ENCODE assay signal across 14 mouse cellular contexts in genomic region chr8:105520521-105520920, GRCm38 (mm10). TPM values are rescaled to one million over a fixed set of nuclear protein-coding genes. Genes with fewer than 3 reads are reported as not detected.
A peak's percentile ranks its signal among the peaks of the same experiment; 100 is the strongest.
DNase-seq lines count a peak whose midpoint lies in the region; ATAC-seq and TF ChIP-seq lines count a peak whose summit lies in the region.
"Had no signal": no experiment of that assay in that cellular context is flagged by ENCODE, and none has a peak within 500 bp of the region (broad histone marks: within the 10 kb centered on the region; RNA-seq: fewer than 3 reads in every experiment).

No protein-coding gene starts in this region.

- no peak for ATAC-seq in kidney, postnatal 0 days (replicated peaks; ENCODE audit: low FRiP score, low read depth)
- ATAC-seq in forebrain, embryonic 13.5 days = no peak
- no peak for ATAC-seq in hindbrain, embryonic 13.5 days (ENCODE audit: low FRiP score)
- no peak for ATAC-seq in midbrain, embryonic 15.5 days (replicated peaks)

- H3K27ac ChIP-seq in kidney, postnatal 0 days = no peak overlapping the region
- H3K27ac ChIP-seq in forebrain, embryonic 13.5 days = peak overlapping the region; percentile 14; the same call in 1 of the 2 replicates
- H3K27ac ChIP-seq in hindbrain, embryonic 13.5 days = peak overlapping the region; percentile 31
- 0 out of 2 replicates have a peak overlapping the region, but pooled peaks have one; percentile 32 for H3K27ac ChIP-seq in midbrain, embryonic 15.5 days
- H3K27ac ChIP-seq: limb, embryonic 15.5 days had no signal

- H3K4me3 ChIP-seq in kidney, postnatal 0 days (replicated peaks; ENCODE audit: low read depth, low read length) = no peak overlapping the region
- no peak overlapping the region for H3K4me3 ChIP-seq in forebrain, embryonic 13.5 days
- no peak overlapping the region for H3K4me3 ChIP-seq in hindbrain, embryonic 13.5 days
- H3K4me3 ChIP-seq in midbrain, embryonic 15.5 days = no peak overlapping the region
- H3K4me3 ChIP-seq: limb, embryonic 15.5 days had no signal

- TF ChIP-seq CTCF in kidney, postnatal 0 days (IDR thresholded peaks at IDR 0.05; ENCODE audit: low read depth) = no peak

- H3K9ac ChIP-seq in kidney, postnatal 0 days (ENCODE audit: low read depth, low read length) = no peak overlapping the region
- H3K9ac ChIP-seq in forebrain, embryonic 13.5 days = peak overlapping the region; percentile 21; the same call in 1 of the 2 replicates
- 0 out of 2 replicates have a peak overlapping the region, but pooled peaks have one; percentile 24 for H3K9ac ChIP-seq in hindbrain, embryonic 13.5 days
- H3K9ac ChIP-seq in midbrain, embryonic 15.5 days = no peak overlapping the region
- H3K9ac ChIP-seq: limb, embryonic 15.5 days had no signal

- H3K36me3 ChIP-seq in kidney, postnatal 0 days (ENCODE audit: insufficient read depth, low read length) = peaks cover 16% of the 10 kb centered on the region; the same call in 1 of the 2 replicates
- peaks cover 36% of the 10 kb centered on the region for H3K36me3 ChIP-seq in forebrain, embryonic 13.5 days (ENCODE audit: poor library complexity, severe bottlenecking)
- peaks cover 42% of the 10 kb centered on the region for H3K36me3 ChIP-seq in hindbrain, embryonic 13.5 days
- H3K36me3 ChIP-seq in midbrain, embryonic 15.5 days (replicated peaks) = peaks cover 11% of the 10 kb centered on the region; the same call in 1 of the 2 replicates

- no peak for DNase-seq in kidney, postnatal 0 days (ENCODE audit: low spot score)
- no peak for DNase-seq in kidney, postnatal 25 days
- DNase-seq in thymus, postnatal 36 days = no peak
- no peak for DNase-seq in frontal cortex, adult 2 months (ENCODE audit: extremely low spot score in 1 of 2, low spot score in 1 of 2)
- DNase-seq: adrenal gland, postnatal 10 days; cerebellum, postnatal 25 days; heart, postnatal 14 days; kidney, adult 11 months; layer of hippocampus, postnatal 36 days; lung, postnatal 10 days had no signal

- no peaks in the 10 kb centered on the region for H3K27me3 ChIP-seq in kidney, postnatal 0 days (ENCODE audit: insufficient read depth, low read length)
- H3K27me3 ChIP-seq in forebrain, embryonic 13.5 days = peaks cover 32% of the 10 kb centered on the region
- H3K27me3 ChIP-seq in hindbrain, embryonic 13.5 days = peaks cover 12% of the 10 kb centered on the region
- H3K27me3 ChIP-seq in midbrain, embryonic 15.5 days (replicated peaks) = peaks cover 15% of the 10 kb centered on the region

- H3K4me1 ChIP-seq in kidney, postnatal 0 days (replicated peaks; ENCODE audit: insufficient read depth, low read length) = peaks cover 35% of the 10 kb centered on the region; the same call in 1 of the 2 replicates
- peaks cover 41% of the 10 kb centered on the region for H3K4me1 ChIP-seq in forebrain, embryonic 13.5 days
- H3K4me1 ChIP-seq in hindbrain, embryonic 13.5 days (replicated peaks) = peaks cover 55% of the 10 kb centered on the region
- peaks cover 40% of the 10 kb centered on the region for H3K4me1 ChIP-seq in midbrain, embryonic 15.5 days

- H3K9me3 ChIP-seq in kidney, postnatal 0 days (replicated peaks; ENCODE audit: low read length) = no peaks in the 10 kb centered on the region
- no peaks in the 10 kb centered on the region for H3K9me3 ChIP-seq in forebrain, embryonic 13.5 days (replicated peaks)
- no peaks in the 10 kb centered on the region for H3K9me3 ChIP-seq in hindbrain, embryonic 13.5 days
- H3K9me3 ChIP-seq in midbrain, embryonic 15.5 days = no peaks in the 10 kb centered on the region
- H3K9me3 ChIP-seq: limb, embryonic 15.5 days had no signal

- 47% methylated on average over 5 of the region's 5 CpGs for WGBS in kidney, postnatal 0 days
- WGBS in forebrain, embryonic 13.5 days = 25% methylated on average over 5 of the region's 5 CpGs
- WGBS in hindbrain, embryonic 13.5 days = 28% methylated on average over 5 of the region's 5 CpGs
- WGBS in midbrain, embryonic 15.5 days = 21% methylated on average over 5 of the region's 5 CpGs

- peak overlapping the region; percentile 86; the same call in 1 of the 2 replicates for H3K4me2 ChIP-seq in kidney, postnatal 0 days (ENCODE audit: low read length)
- H3K4me2 ChIP-seq in forebrain, embryonic 13.5 days = 0 out of 2 replicates have a peak overlapping the region, but pooled peaks have one; percentile 91
- H3K4me2 ChIP-seq in hindbrain, embryonic 13.5 days = peak overlapping the region; percentile 15; the same call in 1 of the 2 replicates
- H3K4me2 ChIP-seq in midbrain, embryonic 15.5 days = no peak overlapping the region
- H3K4me2 ChIP-seq: limb, embryonic 15.5 days had no signal

RNA-seq across cellular contexts. Expression of gene Hsd11b2, which starts 2.0 kb away (rescaled TPM):
- 42.4 and 44.8 TPM in 2 replicates for polyA plus RNA-seq in kidney, postnatal 0 days (2015; fragmentation: Nextera tagmentation; extraction: Ambion mirVana)
- polyA plus RNA-seq in forebrain, embryonic 13.5 days (2015; fragmentation: Nextera tagmentation; extraction: Ambion mirVana) = 3.9 and 6.1 TPM in 2 replicates
- 7.8 and 11.0 TPM in 2 replicates for polyA plus RNA-seq in hindbrain, embryonic 13.5 days (2015; fragmentation: Nextera tagmentation; extraction: Ambion mirVana)
- 4.7 and 4.9 TPM in 2 replicates for polyA plus RNA-seq in midbrain, embryonic 15.5 days (2015; fragmentation: Nextera tagmentation; extraction: Ambion mirVana)
- polyA plus RNA-seq in frontal cortex, adult 2 months (2012; rRNA removed) = 0.21 and 0.22 TPM in 2 replicates

RNA-seq across cellular contexts. Expression of gene Zdhhc1, which starts 23.8 kb away (rescaled TPM):
- 28.0 and 30.5 TPM in 2 replicates for polyA plus RNA-seq in kidney, postnatal 0 days (2015; fragmentation: Nextera tagmentation; extraction: Ambion mirVana)
- 20.6 and 24.8 TPM in 2 replicates for polyA plus RNA-seq in forebrain, embryonic 13.5 days (2015; fragmentation: Nextera tagmentation; extraction: Ambion mirVana)
- polyA plus RNA-seq in hindbrain, embryonic 13.5 days (2015; fragmentation: Nextera tagmentation; extraction: Ambion mirVana) = 30.9 and 34.3 TPM in 2 replicates
- 36.5 and 39.9 TPM in 2 replicates for polyA plus RNA-seq in midbrain, embryonic 15.5 days (2015; fragmentation: Nextera tagmentation; extraction: Ambion mirVana)
- 75.3 and 75.7 TPM in 2 replicates for polyA plus RNA-seq in frontal cortex, adult 2 months (2012; rRNA removed)

RNA-seq across cellular contexts. Expression of gene Atp6v0d1, which starts 45.3 kb away (rescaled TPM):
- polyA plus RNA-seq in kidney, postnatal 0 days (2015; fragmentation: Nextera tagmentation; extraction: Ambion mirVana) = 112 and 122 TPM in 2 replicates
- polyA plus RNA-seq in forebrain, embryonic 13.5 days (2015; fragmentation: Nextera tagmentation; extraction: Ambion mirVana) = 136 and 152 TPM in 2 replicates
- 201 and 203 TPM in 2 replicates for polyA plus RNA-seq in hindbrain, embryonic 13.5 days (2015; fragmentation: Nextera tagmentation; extraction: Ambion mirVana)
- polyA plus RNA-seq in midbrain, embryonic 15.5 days (2015; fragmentation: Nextera tagmentation; extraction: Ambion mirVana) = 234 and 240 TPM in 2 replicates
- polyA plus RNA-seq in frontal cortex, adult 2 months (2012; rRNA removed) = 334 and 339 TPM in 2 replicates

RNA-seq across cellular contexts. Expression of gene Tppp3, which starts 49.2 kb away (rescaled TPM):
- 15.6 and 19.4 TPM in 2 replicates for polyA plus RNA-seq in kidney, postnatal 0 days (2015; fragmentation: Nextera tagmentation; extraction: Ambion mirVana)
- polyA plus RNA-seq in forebrain, embryonic 13.5 days (2015; fragmentation: Nextera tagmentation; extraction: Ambion mirVana) = 34.6 and 40.4 TPM in 2 replicates
- 170 and 181 TPM in 2 replicates for polyA plus RNA-seq in hindbrain, embryonic 13.5 days (2015; fragmentation: Nextera tagmentation; extraction: Ambion mirVana)
- polyA plus RNA-seq in midbrain, embryonic 15.5 days (2015; fragmentation: Nextera tagmentation; extraction: Ambion mirVana) = 125 and 127 TPM in 2 replicates
- polyA plus RNA-seq in frontal cortex, adult 2 months (2012; rRNA removed) = 66.7 and 76.4 TPM in 2 replicates

Comparison
In these comparisons a context has a peak if more than half of its experiments do, and no peak if none do; other contexts are left out.
1. H3K9ac ChIP-seq: peak in forebrain, embryonic 13.5 days (single experiment) and hindbrain, embryonic 13.5 days (single experiment); none in kidney, postnatal 0 days (single experiment) and midbrain, embryonic 15.5 days (single experiment).